ENCODE assay signal across 8 mouse cellular contexts in genomic region chr6:94681446-94682269, GRCm38 (mm10). TPM values are rescaled to one million over a fixed set of nuclear protein-coding genes. Genes with fewer than 3 reads are reported as not detected.
DNase-seq lines count a peak whose midpoint lies in the region; ATAC-seq and TF ChIP-seq lines count a peak whose summit lies in the region.

No protein-coding gene starts in this region.

- H3K27me3 ChIP-seq in thymus, adult 2 months (ENCODE audit: control insufficient read depth, insufficient read depth, low read length), result no peaks in the 10 kb centered on the region
- no peaks in the 10 kb centered on the region; the same call in 1 of the 2 replicates for H3K27me3 ChIP-seq in liver, embryonic 16.5 days (ENCODE audit: control insufficient read depth, insufficient read depth, low read depth, low read length)

- H3K4me1 ChIP-seq in thymus, adult 2 months (replicated peaks; ENCODE audit: control insufficient read depth, insufficient read depth, low read length), result peaks cover 69% of the 10 kb centered on the region
- peaks cover 53% of the 10 kb centered on the region for H3K4me1 ChIP-seq in liver, embryonic 16.5 days (ENCODE audit: control insufficient read depth, low read depth, low read length)

- H3K27ac ChIP-seq in thymus, adult 2 months (ENCODE audit: control insufficient read depth, insufficient read depth, low read length), result peak overlapping the region; percentile 89
- H3K27ac ChIP-seq in liver, embryonic 16.5 days (ENCODE audit: low read length), result no peak overlapping the region

- peak overlapping the region; percentile 22 for H3K4me3 ChIP-seq in thymus, adult 2 months (ENCODE audit: control insufficient read depth, insufficient read depth, low read length)
- no peak overlapping the region for H3K4me3 ChIP-seq in liver, embryonic 16.5 days (ENCODE audit: low read depth, low read length)

- no peaks in the 10 kb centered on the region for H3K9me3 ChIP-seq in liver, embryonic 16.5 days (replicated peaks; ENCODE audit: control insufficient read depth, low read length)

- TF ChIP-seq CTCF in thymus, adult 2 months (IDR thresholded peaks at IDR 0.05; ENCODE audit: borderline replicate concordance, control insufficient read depth, extremely low read depth, insufficient read depth, low read length, poor library complexity), result no peak

- peak; percentile 31 for DNase-seq in cerebellum, adult 8-10 months
- DNase-seq in cerebellum, postnatal 36 days, result no peak
- DNase-seq in thymus, adult 2 months, result peak; percentile 55
- DNase-seq in thymus, adult 18-20 months, result no peak
- DNase-seq in adrenal gland, postnatal 25 days, result no peak
- no peak for DNase-seq in kidney, adult 11 months
- no peak for DNase-seq in spleen, adult 12 weeks (ENCODE audit: low spot score)

- H3K4me2 ChIP-seq in liver, embryonic 16.5 days (ENCODE audit: low read depth, low read length), result peak overlapping the region; percentile 24

- no peaks in the 10 kb centered on the region for H3K36me3 ChIP-seq in thymus, adult 2 months (ENCODE audit: control insufficient read depth, insufficient read depth, low read length)
- H3K36me3 ChIP-seq in liver, embryonic 16.5 days (ENCODE audit: control insufficient read depth, insufficient read depth), result no peaks in the 10 kb centered on the region

- no peak for TF ChIP-seq POLR2A in thymus, adult 2 months (IDR thresholded peaks at IDR 0.05; ENCODE audit: control insufficient read depth, extremely low read depth, insufficient read depth, low read length, poor library complexity)

- no peak for ATAC-seq in liver, embryonic 16.5 days (ENCODE audit: low read depth)

- 9% methylated on average over 15 of the region's 15 CpGs for WGBS in thymus, adult 2 months
- WGBS in liver, embryonic 16.5 days (ENCODE audit: insufficient replicate concordance), result 25% methylated on average over 15 of the region's 15 CpGs

- 0 out of 2 replicates have a peak overlapping the region, but pooled peaks have one; percentile 12 for H3K9ac ChIP-seq in liver, embryonic 16.5 days (ENCODE audit: low read depth, low read length)

RNA-seq across cellular contexts. Expression of gene Lrig1, which starts 18.3 kb away (rescaled TPM):
- polyA plus RNA-seq in thymus, adult 2 months (2012; rRNA removed), result 58.7 and 62.1 TPM in 2 replicates
- polyA plus RNA-seq in liver, embryonic 16.5 days (2015; fragmentation: Nextera tagmentation; extraction: Ambion mirVana), result 2.7 and 4.5 TPM in 2 replicates
- 9.4 and 14.4 TPM in 2 replicates for total RNA-seq in adrenal gland, postnatal 25 days (2021)

Comparison
In these comparisons a context has a peak if more than half of its experiments do, and no peak if none do; other contexts are left out.
1. DNase-seq: peak in cerebellum, adult 8-10 months (single experiment) and thymus, adult 2 months (single experiment); none in cerebellum, postnatal 36 days (0 of 2), thymus, adult 18-20 months (0 of 2), adrenal gland, postnatal 25 days (single experiment), kidney, adult 11 months (single experiment) and spleen, adult 12 weeks (single experiment).
2. RNA of gene Lrig1, which starts 18.3 kb away (polyA plus RNA-seq): 58.7 to 62.1 TPM in thymus, adult 2 months; 2.7 to 4.5 TPM in liver, embryonic 16.5 days; every median in the first group is over 10 times any median in the second.